Mouse (Mus musculus): ENCODE measurements around the gene Olfr585.

Gene Olfr585

DNA sequence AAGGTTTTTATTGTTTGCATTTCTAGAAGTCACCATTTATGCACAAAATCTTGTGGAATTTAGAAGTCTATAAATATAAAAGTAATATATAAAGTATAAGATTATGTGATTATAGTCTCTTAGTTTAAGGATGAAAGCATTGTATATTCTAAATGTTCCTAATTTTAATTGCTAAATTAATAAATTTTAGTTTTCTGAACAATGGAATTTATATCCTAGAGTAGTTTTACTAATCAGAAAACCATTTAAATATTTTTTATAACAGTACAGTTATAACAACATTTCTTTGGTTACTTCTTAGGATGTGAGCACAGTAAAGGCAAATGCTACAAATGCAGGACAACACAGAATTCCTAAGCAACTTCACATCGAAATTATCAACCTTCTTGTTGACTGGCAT, at the start of gene Olfr585:
Gene Olfr585 (plus strand): TSS at position 301 of the 400 bp plus-strand sequence.
- DNase-seq (ENCODE audit: low spot score in 2 of 2): no peak

DNA sequence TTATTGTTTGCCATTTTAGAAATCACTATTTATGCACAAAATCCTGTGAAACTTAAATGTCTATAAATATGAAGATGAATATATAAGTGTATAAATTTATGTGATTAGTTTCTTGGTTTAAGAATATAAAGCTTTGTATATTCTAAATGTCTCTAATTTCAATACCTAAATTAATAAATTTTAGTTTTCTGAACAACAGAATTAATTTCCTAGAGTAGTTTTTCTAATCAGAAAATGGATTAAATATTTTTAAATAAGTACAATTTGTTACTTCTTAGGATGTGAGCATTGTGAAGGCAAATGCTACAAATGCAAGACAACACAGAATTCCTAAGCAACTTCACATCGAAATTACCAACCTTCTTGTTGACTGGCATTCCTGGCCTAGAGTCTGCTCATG, 46.5 kb upstream of the Olfr585 start, which contains the start of gene Olfr583:
Gene Olfr583 (plus strand): TSS at position 301 of the 400 bp plus-strand sequence.
- DNase-seq (ENCODE audit: low spot score in 2 of 2): no peak

DNA sequence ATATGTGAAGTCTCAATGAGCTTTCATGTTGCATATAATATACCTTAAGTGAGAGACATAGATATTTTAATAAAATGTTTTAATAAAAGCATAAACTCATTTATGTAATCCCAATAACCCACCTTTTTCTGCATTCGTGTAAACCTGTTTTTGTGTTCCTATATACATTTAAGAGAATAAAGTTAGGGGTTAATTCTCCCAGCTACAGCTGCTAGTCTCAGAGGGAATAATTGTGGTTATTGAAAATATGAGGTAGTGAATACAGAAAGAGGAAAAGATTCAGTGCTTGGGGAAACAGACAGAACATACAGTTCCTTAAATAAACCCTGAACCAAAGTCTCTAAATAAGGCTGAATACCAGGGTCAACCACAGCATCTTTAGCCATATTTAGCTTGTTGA, 15.9 kb upstream of the Olfr585 start, which contains the start of gene Olfr584:
Gene Olfr584 (plus strand): TSS at position 301 of the 400 bp plus-strand sequence.
- DNase-seq (ENCODE audit: low spot score in 2 of 2): no peak

DNA sequence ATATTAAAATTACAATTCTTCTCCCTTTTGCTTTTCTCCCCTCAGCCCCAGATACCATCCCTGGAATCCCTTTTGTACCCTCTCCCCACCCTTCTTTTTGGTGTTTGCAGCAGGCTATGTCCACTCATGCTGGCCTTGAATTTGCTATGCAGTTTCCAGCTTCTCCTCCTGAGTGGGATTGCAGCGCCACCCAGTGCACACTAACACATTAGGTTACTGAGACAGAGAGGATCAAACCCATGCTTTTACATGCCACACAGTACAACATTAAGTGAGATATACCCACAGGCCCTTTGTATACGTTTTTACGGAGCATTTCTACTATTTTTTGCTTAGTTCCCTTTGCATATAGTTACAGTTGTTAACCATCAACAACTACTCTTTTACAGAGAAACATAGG, 21.9 kb downstream of the Olfr585 start:
- DNase-seq (ENCODE audit: low spot score in 2 of 2): no peak

DNA sequence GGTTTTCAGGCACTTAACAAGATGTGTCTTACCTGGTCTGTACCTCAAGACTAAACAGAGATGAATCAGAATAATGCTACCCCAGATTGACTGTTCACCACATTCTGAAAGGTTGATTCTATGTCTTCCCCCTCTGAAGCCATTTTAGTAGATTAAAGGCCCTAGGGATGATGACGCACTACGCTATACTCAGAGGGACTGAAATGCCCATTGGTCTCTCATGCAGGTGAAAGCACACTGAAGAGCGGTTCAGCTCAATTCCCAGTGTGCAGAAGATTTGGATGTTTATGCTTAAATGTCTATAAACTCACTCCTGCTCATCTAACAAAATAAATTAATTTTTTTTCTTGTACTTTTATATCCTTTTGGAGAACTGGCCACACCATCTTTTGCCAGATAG, 28.0 kb downstream of the Olfr585 start, which contains the start of gene Olfr586:
Gene Olfr586 (minus strand): TSS at position 101 of the 400 bp plus-strand sequence.
- DNase-seq (ENCODE audit: low spot score in 2 of 2): no peak

DNA sequence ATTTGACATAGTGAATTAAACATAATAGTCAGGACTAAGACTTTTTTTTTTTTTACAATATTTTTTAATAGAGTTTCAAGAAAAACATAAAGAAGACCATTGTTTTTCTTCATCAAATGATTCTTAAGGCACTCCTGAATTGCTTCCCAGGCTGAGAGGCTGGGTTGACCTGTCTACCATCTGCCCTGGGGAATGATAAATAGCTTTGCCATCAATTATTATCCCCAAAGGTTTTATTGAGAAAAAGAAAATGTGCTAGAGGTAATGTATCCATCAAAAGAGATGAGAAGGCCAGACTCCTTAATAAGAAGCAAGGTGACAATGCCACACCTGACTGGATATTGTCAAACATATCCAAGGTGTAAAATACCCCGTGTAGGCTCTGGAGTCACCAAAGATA, 43.1 kb downstream of the Olfr585 start, which contains the start of gene Olfr588-ps1:
Gene Olfr588-ps1 (plus strand): TSS at position 301 of the 400 bp plus-strand sequence.
- no peak for DNase-seq (ENCODE audit: low spot score in 2 of 2)

All from spleen, postnatal 14 days (tissue).